Comparison of ENCODE assay signal across 10 mouse cellular contexts in genomic region chr13:51710738-51711137, GRCm38 (mm10). TPM values are rescaled to one million over a fixed set of nuclear protein-coding genes. Genes with fewer than 3 reads are reported as not detected.
DNase-seq lines count a peak whose midpoint lies in the region; ATAC-seq lines count a peak whose summit lies in the region.
"Had no signal": no experiment of that assay in that cellular context is flagged by ENCODE, and none has a peak within 500 bp of the region (broad histone marks: within the 10 kb centered on the region; RNA-seq: fewer than 3 reads in every experiment).

No protein-coding gene starts in this region.

- WGBS in heart, embryonic 10.5 days, result 60% methylated on average over 7 of the region's 7 CpGs

- peak; percentile 92 for ATAC-seq in granulocyte monocyte progenitor cell, adult 5-6 weeks (replicated peaks; ENCODE audit: poor library complexity, severe bottlenecking)
- ATAC-seq in frontal cortex, adult (ENCODE audit: low TSS enrichment), result no peak

- no peaks in the 10 kb centered on the region for H3K9me3 ChIP-seq in heart, embryonic 10.5 days
- H3K9me3 ChIP-seq: heart, embryonic 12.5 days had no signal

- H3K4me3 ChIP-seq in heart, embryonic 10.5 days, result no peak overlapping the region
- H3K4me3 ChIP-seq: heart, embryonic 12.5 days had no signal

- peaks cover 10% of the 10 kb centered on the region; the same call in 1 of the 2 replicates for H3K27me3 ChIP-seq in heart, embryonic 10.5 days (ENCODE audit: insufficient read depth, poor library complexity, severe bottlenecking)
- H3K27me3 ChIP-seq: heart, embryonic 12.5 days had no signal

- H3K36me3 ChIP-seq in heart, embryonic 10.5 days, result peaks cover 26% of the 10 kb centered on the region; the same call in 1 of the 2 replicates

- peak overlapping the region; percentile 63 for H3K27ac ChIP-seq in heart, embryonic 10.5 days

- DNase-seq in heart, embryonic 10.5 days (ENCODE audit: low spot score), result no peak
- DNase-seq in heart, postnatal 4 days, result no peak
- DNase-seq in 416B (ENCODE audit: low read depth), result peak; percentile 85
- peak; percentile 83 for DNase-seq in lung, postnatal 36 days
- DNase-seq in kidney, postnatal 36 days, result no peak
- DNase-seq in left cerebral cortex, adult 9 months (ENCODE audit: low spot score in 2 of 2), result no peak
- DNase-seq: kidney, adult 11 months had no signal

- peaks cover 31% of the 10 kb centered on the region for H3K4me1 ChIP-seq in heart, embryonic 10.5 days

RNA-seq across cellular contexts. Expression of gene Secisbp2, which starts 59.2 kb away (rescaled TPM):
- polyA plus RNA-seq in heart, embryonic 10.5 days (2016; fragmentation: Nextera tagmentation; extraction: Ambion mirVana), result 25.6 and 32.1 TPM in 2 replicates
- total RNA-seq in heart, postnatal 4 days (2021), result 10 to 100 TPM; 22.3 to 23.0 TPM
- total RNA-seq in granulocyte monocyte progenitor cell, adult 5-6 weeks (2014; fragmentation: Nextera tagmentation), result 19.6 and 30.8 TPM in 2 replicates
- 24.7 and 26.2 TPM in 2 replicates for total RNA-seq in granulocyte monocyte progenitor cell, adult 5-6 weeks (2017)

Comparison
In these comparisons a context has a peak if more than half of its experiments do, and no peak if none do; other contexts are left out.
1. DNase-seq: peak in 416B (single experiment) and lung, postnatal 36 days (single experiment); none in heart, embryonic 10.5 days (single experiment), heart, postnatal 4 days (single experiment), kidney, postnatal 36 days (0 of 2) and left cerebral cortex, adult 9 months (0 of 2).